Mouse (Mus musculus) left cerebral cortex, postnatal 4 days (tissue): ENCODE measurements around the gene Akap9. TPM values are rescaled to one million over a fixed set of nuclear protein-coding genes. Genes with fewer than 3 reads are reported as not detected.

Experiments
- DNase-seq: peaks from one replicate; pipeline ENCODE4 v3.0.0-alpha.2; 2022
- intact Hi-C: fragments of 180-260 bp; cut with DNase I; formaldehyde crosslinking; loops from one replicate; pipeline ENCODE4 v1.15.1; 2025
- total RNA-seq, 2 experiments: library from RNA; stranded (reverse); gene quantifications; 2 replicates each; pipeline ENCODE4 v1.2.3; 2021

Gene Akap9
- total RNA-seq, 2 experiments from 2014 or later = 219 to 224 TPM

- intact Hi-C loops = no loop called here
- no peak for DNase-seq
These were observed 184.8 kb downstream of the Akap9 start for GRCm38 (mm10) chr5:4112570-4113098.

Other genes starting within 250 kb of the Akap9 start
- 10 to 100 TPM; 83.1 to 87.4 TPM for gene Ankib1, start 125.1 kb upstream of the Akap9 start, total RNA-seq
- gene Krit1, start 124.9 kb upstream of the Akap9 start, total RNA-seq = 10 to 100 TPM; 49.4 to 51.5 TPM
- not detected for gene Lrrd1, start 82.9 kb upstream of the Akap9 start, total RNA-seq
- 1 to 10 TPM; 8.4 to 9.8 TPM for gene Mterf1a, start 34.1 kb upstream of the Akap9 start, total RNA-seq
- 100 to 1,000 TPM; 121 to 124 TPM for gene Cyp51, start 176.7 kb downstream of the Akap9 start, total RNA-seq